Mouse (Mus musculus) forebrain, embryonic 16.5 days (tissue): ENCODE measurements around the gene Hes2. TPM values are rescaled to one million over a fixed set of nuclear protein-coding genes. Genes with fewer than 3 reads are reported as not detected.
A peak's percentile ranks its signal among the peaks of the same experiment; 100 is the strongest.

ENCODE experiments used
- ATAC-seq: fragments of 200-750 bp; cut with Nextera tagmentation; 2 replicates; pipeline ENCODE4 v1.8.0; 2017; ENCODE audit warnings: mild to moderate bottlenecking, moderate library complexity
- H3K27ac ChIP-seq: fragments of 300-500 bp; sonication (generic); 2 replicates; pipeline ENCODE4 v1.5.1; 2014; ENCODE audit warnings: low read length, control low read depth
- H3K27me3 ChIP-seq: fragments of 300-500 bp; sonication (generic); replicated peaks from 2 replicates; pipeline ENCODE4 v1.6.1; 2014; ENCODE audit warnings: low read length; ENCODE audit not compliant: control insufficient read depth, insufficient read depth
- H3K36me3 ChIP-seq: fragments of 300-500 bp; sonication (generic); 2 replicates; pipeline ENCODE4 v1.6.1; 2014; ENCODE audit not compliant: control insufficient read depth, insufficient read depth
- H3K4me1 ChIP-seq: fragments of 300-500 bp; sonication (generic); replicated peaks from 2 replicates; pipeline ENCODE4 v1.6.1; 2014; ENCODE audit warnings: low read length; ENCODE audit not compliant: control insufficient read depth, insufficient read depth
- H3K4me2 ChIP-seq: fragments of 300-500 bp; sonication (generic); 2 replicates; pipeline ENCODE4 v1.6.1; 2014; ENCODE audit warnings: mild to moderate bottlenecking, low read length, control low read depth
- H3K4me3 ChIP-seq: fragments of 300-500 bp; sonication (generic); replicated peaks from 2 replicates; pipeline ENCODE4 v1.5.1; 2014; ENCODE audit warnings: mild to moderate bottlenecking, low read length, control low read depth
- H3K9ac ChIP-seq: fragments of 300-500 bp; sonication (generic); replicated peaks from 2 replicates; pipeline ENCODE4 v1.6.1; 2014; ENCODE audit warnings: low read depth, low read length, control low read depth
- H3K9me3 ChIP-seq: fragments of 300-500 bp; sonication (generic); 2 replicates; pipeline ENCODE4 v1.6.1; 2016; ENCODE audit warnings: low read length; ENCODE audit not compliant: control insufficient read depth
- WGBS: fragments of 180-500 bp; shearing (Covaris S2); extraction: QIAGEN DNeasy Blood & Tissue Kit; methylation state at CpG from one replicate; pipeline ENCODE4 v1.1.7; 2014; 5-methylcytosine and 5-hydroxymethylcytosine counted together
- polyA plus RNA-seq: library from polyadenylated mRNA; unstranded; fragments of >200 nt; fragmentation: Nextera tagmentation; extraction: Ambion mirVana; gene quantifications from 2 replicates; pipeline ENCODE4 v1.2.1, GENCODE M21; 2015

Hes2 gene
- polyA plus RNA-seq, 1 experiment from 2014 or later: not detected

DNA sequence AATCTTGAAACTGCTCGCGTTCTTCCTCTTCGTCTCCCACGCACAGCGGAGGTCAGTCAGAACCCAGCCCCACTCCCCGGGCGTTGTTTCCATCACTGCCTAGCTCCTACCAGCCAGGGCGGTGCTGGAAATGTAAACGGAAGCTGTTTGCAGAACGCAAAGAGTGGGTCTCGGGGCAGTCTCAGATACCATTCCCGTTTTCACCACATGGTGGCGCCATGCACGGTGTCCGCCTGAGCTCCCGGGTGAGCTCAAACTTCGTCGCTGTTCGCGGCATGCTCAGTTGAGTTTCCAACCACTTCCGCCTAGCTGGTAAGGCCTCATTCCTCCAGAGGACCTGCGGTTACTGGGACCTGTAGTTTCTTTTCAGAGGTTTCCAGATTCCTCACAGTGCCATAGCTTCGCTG is 4.9 kb upstream of the Hes2 start:
- H3K36me3 ChIP-seq: no peaks in the 10 kb centered on the region
- no peak overlapping the region for H3K4me3 ChIP-seq
- no peaks in the 10 kb centered on the region for H3K9me3 ChIP-seq
- WGBS: 2% methylated on average over 23 of the region's 23 CpGs
- no peak for ATAC-seq
- H3K27me3 ChIP-seq: peaks cover 63% of the 10 kb centered on the region
- H3K4me2 ChIP-seq: peak overlapping the region; percentile 34; the same call in 1 of the 2 replicates
- peaks cover 11% of the 10 kb centered on the region for H3K4me1 ChIP-seq
- no peak overlapping the region for H3K9ac ChIP-seq
- H3K27ac ChIP-seq: no peak overlapping the region

DNA sequence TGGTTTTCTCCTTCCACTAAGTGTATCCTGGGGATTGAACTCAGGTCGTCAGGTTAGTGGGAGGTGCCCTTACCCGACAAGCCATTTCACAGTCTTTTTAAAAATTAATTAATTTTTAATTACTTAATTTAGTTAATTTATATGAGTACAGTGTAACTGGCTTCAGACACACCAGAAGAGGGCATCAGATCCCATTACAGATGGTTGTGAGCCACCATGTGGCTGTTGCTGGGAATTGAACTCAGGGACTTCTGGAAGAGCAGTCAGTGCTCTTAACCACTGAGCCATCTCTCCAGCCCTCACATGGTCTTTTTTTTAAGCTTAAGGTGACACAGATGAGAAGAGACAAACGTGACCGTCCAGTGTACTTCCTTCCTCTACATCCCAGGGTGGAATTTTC is 3.6 kb upstream of the Hes2 start:
- Histone ChIP-seq H3K36me3 (no peaks in the 10 kb centered on the region), H3K9ac (no peak overlapping the region), H3K27ac (no peak overlapping the region), H3K4me3 (no peak overlapping the region), H3K9me3 (no peaks in the 10 kb centered on the region), H3K4me2 (no peak overlapping the region), H3K27me3 (peaks cover 73% of the 10 kb centered on the region), H3K4me1 (peaks cover 16% of the 10 kb centered on the region)
- WGBS: 72% methylated on average over 4 of the region's 4 CpGs
- no peak for ATAC-seq

DNA sequence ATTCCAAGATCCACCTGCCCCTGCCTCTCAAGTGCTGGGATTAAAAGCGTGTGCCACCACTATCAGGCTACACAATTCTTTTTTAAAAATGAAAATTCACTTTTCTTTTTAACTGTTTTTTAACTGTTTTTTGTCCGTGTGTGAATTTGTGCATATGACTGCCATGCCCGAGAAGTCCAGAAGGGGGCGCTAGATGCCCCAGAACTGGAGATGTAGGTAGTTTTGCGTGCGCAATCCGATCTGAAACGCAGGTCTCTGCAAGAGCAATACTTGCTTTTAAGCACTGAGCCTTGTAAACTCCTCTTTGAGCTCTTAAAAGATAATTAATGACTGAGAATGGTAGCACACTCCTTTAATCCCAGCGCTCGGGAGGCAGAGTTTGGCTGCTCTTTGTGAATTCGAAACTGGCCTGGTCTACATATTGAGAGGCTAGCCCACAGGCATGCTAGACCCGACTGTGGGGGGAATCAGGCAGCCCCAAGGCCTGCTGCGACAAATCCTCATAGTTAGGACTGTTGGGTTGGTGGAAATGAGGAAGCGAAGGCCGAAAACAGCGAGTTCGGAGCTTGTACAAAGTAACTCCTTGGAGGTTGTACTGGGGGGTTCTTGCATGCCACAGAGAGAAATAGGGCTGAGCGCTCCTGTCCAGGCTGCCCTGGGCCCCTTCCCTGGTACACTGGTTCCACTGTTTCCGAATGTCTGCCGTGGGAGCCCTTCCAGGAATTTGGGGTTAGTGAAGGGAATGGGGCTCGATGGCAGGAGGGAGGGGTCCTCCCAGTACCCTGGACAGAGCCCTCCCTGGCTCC is 685 bp upstream of the Hes2 start:
- 13% methylated on average over 21 of the region's 21 CpGs for WGBS
- ATAC-seq: no peak
- Histone ChIP-seq H3K9me3 (no peaks in the 10 kb centered on the region), H3K27me3 (peaks cover 68% of the 10 kb centered on the region), H3K4me2 (no peak overlapping the region), H3K4me1 (peaks cover 10% of the 10 kb centered on the region), H3K4me3 (no peak overlapping the region), H3K27ac (no peak overlapping the region), H3K36me3 (no peaks in the 10 kb centered on the region), H3K9ac (no peak overlapping the region)

- no peaks in the 10 kb centered on the region for H3K9me3 ChIP-seq
- no peak overlapping the region for H3K9ac ChIP-seq
- H3K36me3 ChIP-seq: no peaks in the 10 kb centered on the region
- H3K27me3 ChIP-seq: peaks cover 59% of the 10 kb centered on the region
- H3K4me2 ChIP-seq: no peak overlapping the region
- no peak for ATAC-seq
- no peak overlapping the region for H3K4me3 ChIP-seq
- H3K4me1 ChIP-seq: peaks cover 8% of the 10 kb centered on the region
- H3K27ac ChIP-seq: no peak overlapping the region
- 2% methylated on average over 19 of the region's 19 CpGs for WGBS
Measured at GRCm38 (mm10) chr4:152159285-152159678, 615 bp downstream of the Hes2 start.

DNA sequence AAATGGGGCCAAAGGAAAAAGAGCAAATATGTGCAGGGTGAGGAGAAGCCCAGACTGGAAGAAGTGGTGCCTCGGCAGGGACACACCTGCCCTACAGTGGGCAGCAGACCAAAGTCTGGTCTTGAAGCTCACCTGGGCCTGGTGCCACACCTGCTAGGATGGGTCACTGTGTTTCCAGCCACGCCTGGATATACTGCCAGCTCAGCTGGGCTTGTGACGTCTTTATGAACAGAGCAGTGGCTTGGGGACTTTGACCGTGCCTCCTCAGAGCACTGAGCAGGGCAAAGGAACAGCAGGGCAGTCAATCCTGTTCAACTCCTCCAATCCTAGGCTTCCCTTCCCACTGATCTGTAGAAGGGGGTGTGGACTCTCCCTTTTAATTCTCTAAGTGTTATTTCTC is 2.1 kb downstream of the Hes2 start:
- WGBS: 38% methylated on average over 4 of the region's 4 CpGs

GRCm38 (mm10) chr4:152161601-152162000 is 2.9 kb downstream of the Hes2 start:
- no peak overlapping the region for H3K9ac ChIP-seq
- no peaks in the 10 kb centered on the region for H3K36me3 ChIP-seq
- ATAC-seq: no peak
- H3K4me3 ChIP-seq: no peak overlapping the region
- peaks cover 51% of the 10 kb centered on the region for H3K27me3 ChIP-seq
- H3K4me2 ChIP-seq: no peak overlapping the region
- no peak overlapping the region for H3K27ac ChIP-seq
- H3K4me1 ChIP-seq: peaks cover 8% of the 10 kb centered on the region
- 69% methylated on average over 6 of the region's 6 CpGs for WGBS
- H3K9me3 ChIP-seq: no peaks in the 10 kb centered on the region

More for the DNA sequence above, 2.1 kb downstream of the Hes2 start:
- ATAC-seq: no peak
- Histone ChIP-seq H3K9me3 (no peaks in the 10 kb centered on the region), H3K9ac (no peak overlapping the region), H3K27ac (no peak overlapping the region), H3K27me3 (peaks cover 51% of the 10 kb centered on the region), H3K4me2 (no peak overlapping the region), H3K4me3 (no peak overlapping the region), H3K4me1 (peaks cover 8% of the 10 kb centered on the region), H3K36me3 (no peaks in the 10 kb centered on the region)

- Histone ChIP-seq H3K27ac (no peak overlapping the region), H3K9ac (no peak overlapping the region), H3K27me3 (peaks cover 45% of the 10 kb centered on the region), H3K36me3 (no peaks in the 10 kb centered on the region), H3K9me3 (no peaks in the 10 kb centered on the region), H3K4me2 (no peak overlapping the region), H3K4me3 (no peak overlapping the region), H3K4me1 (peaks cover 8% of the 10 kb centered on the region)
- 92% methylated on average over 2 of the region's 2 CpGs for WGBS
- ATAC-seq: no peak
Measured at GRCm38 (mm10) chr4:152162748-152163147, 4.1 kb downstream of the Hes2 start.

DNA sequence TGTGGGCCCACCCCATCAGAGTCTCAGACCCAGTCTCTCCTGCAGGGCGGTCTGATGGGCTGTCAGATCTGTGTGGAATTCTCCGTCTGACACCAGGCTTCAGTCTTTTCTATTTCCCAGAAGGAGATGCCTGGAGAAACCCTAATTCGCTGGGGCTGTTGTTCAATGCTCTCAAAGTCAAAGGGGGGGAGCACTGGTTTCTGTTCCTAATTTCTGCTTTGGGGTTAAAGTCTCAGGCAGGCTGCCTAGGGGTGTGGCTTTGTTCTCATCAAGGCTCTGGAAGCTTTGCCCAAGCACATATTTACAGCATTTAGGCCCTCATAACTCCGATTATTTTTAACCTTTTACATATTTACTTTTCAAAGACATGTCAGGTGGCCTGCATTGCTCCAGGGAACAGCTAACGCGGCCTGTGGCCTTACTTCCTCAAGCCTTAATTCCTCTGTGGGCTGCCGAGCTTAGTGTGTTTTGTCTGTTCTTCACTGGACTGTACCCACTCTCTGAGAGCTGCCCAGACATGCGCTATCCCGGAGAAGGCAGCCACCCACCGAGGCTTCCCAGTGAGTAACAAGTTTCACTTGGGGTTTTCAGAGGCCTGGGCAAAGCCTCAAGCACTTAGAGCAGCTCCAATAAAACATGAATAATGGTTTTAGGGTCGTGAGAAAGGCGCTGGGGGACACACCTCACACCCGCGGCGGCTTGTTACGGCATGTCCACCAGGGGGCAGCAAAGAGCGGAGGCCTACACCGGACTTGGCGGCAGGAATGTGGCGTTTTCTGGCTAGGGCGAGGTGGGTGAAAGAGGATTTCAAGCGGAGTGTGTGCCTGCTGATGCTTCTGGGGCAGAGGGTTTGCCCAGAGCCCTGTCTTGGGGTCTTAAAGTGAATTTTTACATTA is 6.6 kb downstream of the Hes2 start:
- Histone ChIP-seq H3K9ac (no peak overlapping the region), H3K27me3 (peaks cover 21% of the 10 kb centered on the region), H3K9me3 (no peaks in the 10 kb centered on the region), H3K4me2 (no peak overlapping the region), H3K4me1 (0 out of 2 replicates have a peak, but pooled peaks cover 3% of the 10 kb centered on the region), H3K4me3 (no peak overlapping the region), H3K36me3 (no peaks in the 10 kb centered on the region), H3K27ac (no peak overlapping the region)
- ATAC-seq: no peak
- WGBS: 22% methylated on average over 22 of the region's 22 CpGs

GRCm38 (mm10) chr4:152168052-152168451 is 9.4 kb downstream of the Hes2 start:
- 0 out of 2 replicates have a peak, but pooled peaks cover 2% of the 10 kb centered on the region for H3K9me3 ChIP-seq
- 0 out of 2 replicates have a peak, but pooled peaks cover 3% of the 10 kb centered on the region for H3K4me1 ChIP-seq
- H3K27ac ChIP-seq: no peak overlapping the region
- no peak overlapping the region for H3K4me2 ChIP-seq
- H3K4me3 ChIP-seq: no peak overlapping the region
- ATAC-seq: peak; percentile 73
- H3K27me3 ChIP-seq: no peaks in the 10 kb centered on the region
- no peak overlapping the region for H3K9ac ChIP-seq
- 24% methylated on average over 8 of the region's 8 CpGs for WGBS
- no peaks in the 10 kb centered on the region for H3K36me3 ChIP-seq
